Mouse (Mus musculus) thymus, adult 18-20 months (tissue): Measurements from ENCODE around the gene Olfr1321.

ENCODE experiments used
- DNase-seq, 2 experiments: peaks; one replicate each; pipeline ENCODE4 v3.0.0; 2022; ENCODE audit warnings: mixed read lengths in 2 of 2

Olfr1321 gene

DNA sequence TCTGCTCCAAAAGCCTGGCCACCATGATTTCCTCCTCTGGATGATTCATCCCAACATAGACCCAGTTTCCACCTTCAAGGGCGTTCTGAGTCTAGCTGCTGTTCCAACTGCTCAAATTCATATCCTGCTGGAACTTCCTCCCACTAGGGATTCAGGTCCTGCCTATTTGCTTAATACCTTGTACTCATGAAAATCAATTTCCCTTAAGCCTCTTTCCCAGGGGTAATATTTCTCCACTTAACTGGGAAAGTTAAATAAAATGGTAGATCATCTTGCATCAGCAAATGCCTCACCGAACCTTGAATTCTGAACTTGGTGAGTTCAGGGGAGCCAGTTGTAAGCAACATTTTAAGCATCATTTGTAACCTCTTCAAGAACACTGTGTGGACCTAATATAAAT is at the start of gene Olfr1321:
Olfr1321 (minus strand) TSS at position 101 of the 400 bp plus-strand sequence.
- no peak for DNase-seq

DNA sequence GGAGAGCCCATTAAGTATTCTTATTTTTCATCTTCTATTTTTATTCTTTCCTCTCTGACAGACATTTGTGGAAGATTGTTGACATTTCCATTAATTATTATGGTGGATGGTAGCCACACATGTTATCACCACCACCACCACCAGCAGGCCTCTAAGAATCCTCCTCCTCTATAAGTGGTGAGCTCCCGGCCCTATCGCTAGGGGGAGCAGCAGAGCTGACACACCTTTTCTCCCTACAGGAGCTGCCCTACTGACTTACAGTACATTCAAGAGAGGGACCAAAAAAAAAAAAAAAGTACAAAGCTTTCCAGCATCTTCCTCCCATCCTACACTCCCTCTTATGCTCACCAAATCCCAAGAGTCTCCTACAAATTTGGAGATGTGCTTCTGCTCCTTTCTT is 36.0 kb upstream of the Olfr1321 start:
- no peak for DNase-seq

DNA sequence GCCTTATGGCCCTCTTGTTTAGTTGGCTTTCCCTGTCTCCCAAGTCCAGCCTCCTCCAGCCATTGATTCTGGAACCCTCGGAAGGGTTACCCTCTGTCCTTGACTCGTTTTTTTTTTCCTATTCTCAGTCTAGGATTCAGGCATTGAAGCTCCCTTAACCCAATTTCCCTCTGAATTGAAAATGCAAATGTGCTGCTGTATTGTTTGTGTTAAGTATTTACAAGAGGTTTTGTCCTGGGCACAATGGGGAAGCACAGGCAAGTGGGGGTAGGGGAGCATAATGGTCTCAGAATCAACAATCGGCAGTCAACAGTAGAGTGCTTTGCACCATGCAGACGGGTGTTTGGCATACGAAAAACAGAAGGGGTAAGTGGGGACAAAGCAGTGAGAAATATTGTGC is 10.3 kb upstream of the Olfr1321 start:
- no peak for DNase-seq
